In the genomic region with DNA sequence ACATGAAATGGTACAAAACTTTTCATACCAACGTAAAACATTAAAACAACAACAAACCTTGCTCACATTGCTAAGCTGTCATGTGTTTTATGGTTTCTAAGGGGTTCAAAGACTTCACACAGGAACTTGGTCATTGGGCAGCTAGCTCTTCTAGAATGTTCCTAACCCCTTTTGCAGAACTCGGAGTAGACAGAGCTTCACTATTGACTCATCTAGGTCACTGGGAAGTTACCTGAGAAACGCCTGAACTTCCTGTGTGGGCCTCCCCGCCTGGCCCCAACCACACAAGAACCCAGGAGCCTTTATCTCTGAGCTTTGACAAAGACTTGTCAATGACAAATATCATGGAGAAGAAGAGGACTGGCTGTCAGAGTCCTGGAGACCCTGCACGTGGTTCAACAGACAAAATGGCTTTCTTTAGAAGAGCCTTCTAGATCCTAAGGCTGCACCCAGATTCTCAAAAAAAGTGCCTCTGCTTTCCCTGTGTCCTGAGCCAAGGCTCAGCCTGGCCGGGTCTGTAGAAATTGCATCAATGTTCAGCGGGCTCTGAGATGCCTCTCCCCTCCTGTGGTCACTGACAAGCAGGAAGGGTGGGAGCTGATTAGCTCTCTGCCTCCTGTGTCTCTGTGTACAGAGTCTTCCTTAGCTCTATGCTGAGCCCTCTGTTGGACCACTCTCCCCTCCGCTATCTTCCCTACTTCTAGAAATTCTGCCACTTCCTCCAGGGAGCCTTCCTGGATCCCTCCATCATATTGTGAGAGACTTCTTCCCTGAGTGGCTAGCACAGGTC, we compare ENCODE assay signal across 19 mouse cellular contexts. TPM values are rescaled to one million over a fixed set of nuclear protein-coding genes. Genes with fewer than 3 reads are reported as not detected.
DNase-seq lines count a peak whose midpoint lies in the region; ATAC-seq and TF ChIP-seq lines count a peak whose summit lies in the region.
"Had no signal": no experiment of that assay in that cellular context is flagged by ENCODE, and none has a peak within 500 bp of the region (broad histone marks: within the 10 kb centered on the region; RNA-seq: fewer than 3 reads in every experiment).

No protein-coding gene starts in this region.

- no peak for TF ChIP-seq CTCF in liver, postnatal 0 days (IDR thresholded peaks at IDR 0.05; ENCODE audit: low read depth)

- H3K36me3 ChIP-seq in liver, postnatal 0 days (replicated peaks; ENCODE audit: insufficient read depth, low read length), result peaks cover 8% of the 10 kb centered on the region; the same call in 1 of the 2 replicates
- H3K36me3 ChIP-seq in splenic B cell, adult 2 months (ENCODE audit: control insufficient read depth, insufficient read depth, low read length, poor library complexity, severe bottlenecking), result no peaks in the 10 kb centered on the region; the same call in 1 of the 2 replicates
- no peaks in the 10 kb centered on the region for H3K36me3 ChIP-seq in hindbrain, embryonic 16.5 days (ENCODE audit: control insufficient read depth, insufficient read depth, low read length)
- H3K36me3 ChIP-seq: embryonic facial prominence, embryonic 13.5 days had no signal

- peaks cover 49% of the 10 kb centered on the region for H3K4me1 ChIP-seq in liver, postnatal 0 days (ENCODE audit: insufficient read depth)
- no peaks in the 10 kb centered on the region for H3K4me1 ChIP-seq in hindbrain, embryonic 16.5 days (ENCODE audit: control insufficient read depth, insufficient read depth, low read depth, low read length)

- no peaks in the 10 kb centered on the region for H3K9me3 ChIP-seq in liver, postnatal 0 days (ENCODE audit: low read length)
- H3K9me3 ChIP-seq in hindbrain, embryonic 16.5 days (ENCODE audit: control insufficient read depth, low read length), result no peaks in the 10 kb centered on the region
- H3K9me3 ChIP-seq: embryonic facial prominence, embryonic 13.5 days had no signal

- peak overlapping the region; percentile 2 for H3K4me2 ChIP-seq in liver, postnatal 0 days (ENCODE audit: low read depth, low read length)
- no peak overlapping the region for H3K4me2 ChIP-seq in hindbrain, embryonic 16.5 days (ENCODE audit: low read length)
- H3K4me2 ChIP-seq: embryonic facial prominence, embryonic 13.5 days; hindbrain, embryonic 14.5 days had no signal

- WGBS in liver, postnatal 0 days (ENCODE audit: insufficient replicate concordance), result 35% methylated on average over 8 of the region's 8 CpGs
- 86% methylated on average over 8 of the region's 8 CpGs for WGBS in hindbrain, embryonic 16.5 days

- H3K27me3 ChIP-seq in liver, postnatal 0 days (ENCODE audit: insufficient read depth, low read length), result no peaks in the 10 kb centered on the region
- no peaks in the 10 kb centered on the region for H3K27me3 ChIP-seq in splenic B cell, adult 2 months (ENCODE audit: control insufficient read depth, insufficient read depth, low read length, poor library complexity, severe bottlenecking)
- H3K27me3 ChIP-seq in hindbrain, embryonic 16.5 days (replicated peaks; ENCODE audit: control insufficient read depth, insufficient read depth, low read length), result no peaks in the 10 kb centered on the region
- H3K27me3 ChIP-seq: embryonic facial prominence, embryonic 13.5 days had no signal

- TF ChIP-seq EP300 in liver, postnatal 0 days (IDR thresholded peaks at IDR 0.05; ENCODE audit: low read depth), result no peak

- peak; percentile 75 for ATAC-seq in inflammation-experienced regulatory T-cells, adult 6 months
- ATAC-seq in liver, postnatal 0 days, result peak; percentile 36
- ATAC-seq in hindbrain, embryonic 16.5 days, result no peak

- no peak overlapping the region for H3K4me3 ChIP-seq in liver, postnatal 0 days (ENCODE audit: low read depth, low read length)
- no peak overlapping the region for H3K4me3 ChIP-seq in hindbrain, embryonic 16.5 days (ENCODE audit: low read length)
- H3K4me3 ChIP-seq: embryonic facial prominence, embryonic 13.5 days had no signal

- H3K9ac ChIP-seq in liver, postnatal 0 days (replicated peaks), result no peak overlapping the region
- H3K9ac ChIP-seq in hindbrain, embryonic 16.5 days (ENCODE audit: low read depth, low read length), result no peak overlapping the region
- H3K9ac ChIP-seq: embryonic facial prominence, embryonic 13.5 days; hindbrain, embryonic 14.5 days had no signal

- H3K27ac ChIP-seq in liver, postnatal 0 days (ENCODE audit: low read depth), result peak overlapping the region; percentile 34; the same call in 1 of the 2 replicates
- no peak overlapping the region for H3K27ac ChIP-seq in hindbrain, embryonic 16.5 days (ENCODE audit: low read depth, low read length)
- H3K27ac ChIP-seq: embryonic facial prominence, embryonic 13.5 days; hindbrain, embryonic 14.5 days; stomach, postnatal 0 days had no signal

- peak; percentile 53 for DNase-seq in thymus, postnatal 0 days (ENCODE audit: low spot score)
- DNase-seq in thymus, postnatal 4 days, result no peak
- no peak for DNase-seq in liver, postnatal 0 days
- DNase-seq in splenic B cell, adult 2 months (ENCODE audit: low read depth, low spot score), result peak; percentile 66
- no peak for DNase-seq in yolk sac, embryonic 10.5 days (ENCODE audit: low spot score)
- DNase-seq in frontal cortex, postnatal 25 days (ENCODE audit: low spot score in 2 of 2), result no peak
- DNase-seq: adrenal gland, postnatal 14 days; cerebellum, postnatal 36 days; heart, adult 11 months; kidney, adult 2 months; kidney, postnatal 4 days; layer of hippocampus, postnatal 36 days; lung, adult 2 months; thymus, postnatal 36 days had no signal

RNA-seq across cellular contexts. Expression of gene Runx1, which starts 7.3 kb away (rescaled TPM):
- polyA plus RNA-seq in thymus, postnatal 0 days (2015; fragmentation: Nextera tagmentation; extraction: Ambion mirVana), result 40.7 and 45.5 TPM in 2 replicates
- polyA plus RNA-seq in inflammation-experienced regulatory T-cells, adult 6 months (2017; shearing (Covaris generic)), result 10 to 100 TPM; 28.0 to 47.0 (median 44.5) TPM
- polyA plus RNA-seq in liver, postnatal 0 days (2015; fragmentation: Nextera tagmentation; extraction: Ambion mirVana), result 3.3 and 4.6 TPM in 2 replicates
- 0.94 and 1.7 TPM in 2 replicates for polyA plus RNA-seq in hindbrain, embryonic 16.5 days (2015; fragmentation: Nextera tagmentation; extraction: Ambion mirVana)

Comparison
In these comparisons a context has a peak if more than half of its experiments do, and no peak if none do; other contexts are left out.
1. DNase-seq: peak in thymus, postnatal 0 days (single experiment) and splenic B cell, adult 2 months (single experiment); none in thymus, postnatal 4 days (single experiment), liver, postnatal 0 days (single experiment), yolk sac, embryonic 10.5 days (single experiment) and frontal cortex, postnatal 25 days (0 of 2).